Mouse (Mus musculus): ENCODE measurements at regions not wholly inside any gene's neighbourhood (a gene's known extent, or its start where the extent isn't known, plus 50 kb on each side); places are given as distances from the start of the nearest gene placed in this dataset.
A peak's percentile ranks its signal among the peaks of the same experiment; 100 is the strongest.

GRCm38 (mm10) chr1:168758835-168759234 is 326.8 kb upstream of the Pbx1 start:
- H3K9me3 ChIP-seq (replicated peaks; ENCODE audit: control insufficient read depth, low read length, poor library complexity, severe bottlenecking): no peaks in the 10 kb centered on the region
- WGBS: 81% methylated on average over 2 of the region's 2 CpGs
- no peaks in the 10 kb centered on the region for H3K27me3 ChIP-seq (ENCODE audit: control insufficient read depth, insufficient read depth, low read depth, low read length)

DNA sequence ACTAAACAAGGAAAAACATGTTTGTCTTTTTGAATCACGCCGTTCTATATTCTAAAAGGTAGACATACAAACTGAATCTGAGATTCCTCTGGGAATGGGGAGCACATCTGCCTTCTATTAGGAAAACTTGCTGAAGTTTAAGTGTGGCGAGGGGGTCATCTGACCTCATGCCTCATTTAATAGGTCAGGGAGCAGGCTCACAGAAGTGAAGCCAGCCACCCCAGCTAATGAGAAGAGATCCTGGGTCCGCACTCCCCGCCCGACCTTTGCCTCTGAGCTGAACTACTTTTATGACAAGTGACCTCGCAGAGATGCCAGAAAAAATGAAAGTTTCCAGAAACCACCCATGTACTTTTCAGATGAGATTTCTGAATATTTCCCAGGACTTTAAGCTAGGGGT is 322.1 kb upstream of the Pbx1 start:
- Histone ChIP-seq H3K27ac (ENCODE audit: low read length) (no peak overlapping the region), H3K4me3 (ENCODE audit: low read depth, low read length) (no peak overlapping the region), H3K9me3 (replicated peaks; ENCODE audit: control insufficient read depth, low read length, poor library complexity, severe bottlenecking) (no peaks in the 10 kb centered on the region), H3K27me3 (ENCODE audit: control insufficient read depth, insufficient read depth, low read depth, low read length) (no peaks in the 10 kb centered on the region), H3K4me1 (ENCODE audit: control insufficient read depth, insufficient read depth, low read length) (no peaks in the 10 kb centered on the region), H3K4me2 (ENCODE audit: low read length) (no peak overlapping the region), H3K9ac (ENCODE audit: low read depth, low read length) (no peak overlapping the region), H3K36me3 (ENCODE audit: control insufficient read depth, insufficient read depth, low read length) (no peaks in the 10 kb centered on the region)
- 80% methylated on average over 7 of the region's 7 CpGs for WGBS
- ATAC-seq: no peak

More at GRCm38 (mm10) chr1:168758835-168759234, 326.8 kb upstream of the Pbx1 start:
- Histone ChIP-seq H3K4me1 (ENCODE audit: control insufficient read depth, insufficient read depth, low read length) (no peaks in the 10 kb centered on the region), H3K4me3 (ENCODE audit: low read depth, low read length) (no peak overlapping the region), H3K36me3 (ENCODE audit: control insufficient read depth, insufficient read depth, low read length) (no peaks in the 10 kb centered on the region), H3K4me2 (ENCODE audit: low read length) (no peak overlapping the region), H3K9ac (ENCODE audit: low read depth, low read length) (no peak overlapping the region), H3K27ac (ENCODE audit: low read length) (no peak overlapping the region)
- no peak for ATAC-seq

DNA sequence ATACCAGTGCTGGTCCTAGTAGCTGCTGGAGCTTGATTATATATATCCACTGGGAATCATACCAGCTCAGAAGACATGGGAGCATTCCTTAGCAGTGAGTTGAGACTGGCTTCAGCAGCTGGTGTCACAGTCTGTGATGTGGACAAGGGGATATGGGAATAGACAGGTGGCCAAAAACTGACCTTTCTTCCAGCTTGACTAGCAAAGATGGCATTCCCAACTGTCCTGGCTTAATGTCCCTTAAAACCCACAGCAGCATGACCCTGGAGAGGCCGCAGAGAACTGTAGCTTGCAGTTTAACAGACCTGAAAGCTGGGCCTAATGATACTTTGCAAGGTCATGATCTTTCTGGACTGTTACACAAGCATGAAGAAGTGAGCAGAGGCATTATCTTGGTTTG is 311.4 kb upstream of the Pbx1 start:
- Histone ChIP-seq H3K36me3 (ENCODE audit: control insufficient read depth, insufficient read depth, low read length) (no peaks in the 10 kb centered on the region), H3K9ac (ENCODE audit: low read depth, low read length) (no peak overlapping the region), H3K4me3 (ENCODE audit: low read depth, low read length) (no peak overlapping the region), H3K27ac (ENCODE audit: low read length) (no peak overlapping the region), H3K27me3 (ENCODE audit: control insufficient read depth, insufficient read depth, low read depth, low read length) (no peaks in the 10 kb centered on the region), H3K4me2 (ENCODE audit: low read length) (no peak overlapping the region), H3K4me1 (ENCODE audit: control insufficient read depth, insufficient read depth, low read length) (no peaks in the 10 kb centered on the region), H3K9me3 (replicated peaks; ENCODE audit: control insufficient read depth, low read length, poor library complexity, severe bottlenecking) (0 out of 2 replicates have a peak, but pooled peaks cover 4% of the 10 kb centered on the region)
- ATAC-seq: no peak
- 91% methylated on average over 1 of the region's 1 CpGs for WGBS

DNA sequence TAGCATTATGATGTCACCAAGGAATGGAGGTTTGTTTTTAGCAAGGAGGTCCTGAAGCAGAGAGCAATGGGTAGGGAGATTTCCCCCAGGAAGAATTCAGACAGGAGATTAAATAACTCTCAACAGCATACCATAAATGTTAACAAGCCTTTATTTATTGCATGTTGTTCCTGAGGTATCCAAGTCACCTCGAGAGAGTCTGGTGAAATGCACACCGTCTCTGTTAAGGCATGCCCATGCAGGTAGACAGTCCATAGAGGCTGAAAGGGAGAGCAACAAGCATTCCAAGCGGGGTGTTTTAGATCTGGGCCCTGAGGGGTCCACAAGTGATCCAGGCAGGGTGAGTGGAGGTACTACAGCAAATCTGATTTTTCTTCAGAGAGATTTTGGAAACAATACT is 305.9 kb upstream of the Pbx1 start:
- no peak overlapping the region for H3K9ac ChIP-seq (ENCODE audit: low read depth, low read length)
- ATAC-seq: no peak
- H3K9me3 ChIP-seq (replicated peaks; ENCODE audit: control insufficient read depth, low read length, poor library complexity, severe bottlenecking): no peaks in the 10 kb centered on the region
- no peak overlapping the region for H3K4me3 ChIP-seq (ENCODE audit: low read depth, low read length)
- WGBS: 78% methylated on average over 3 of the region's 3 CpGs
- H3K27me3 ChIP-seq (ENCODE audit: control insufficient read depth, insufficient read depth, low read depth, low read length): no peaks in the 10 kb centered on the region
- no peak overlapping the region for H3K27ac ChIP-seq (ENCODE audit: low read length)
- no peaks in the 10 kb centered on the region for H3K4me1 ChIP-seq (ENCODE audit: control insufficient read depth, insufficient read depth, low read length)
- H3K36me3 ChIP-seq (ENCODE audit: control insufficient read depth, insufficient read depth, low read length): no peaks in the 10 kb centered on the region
- H3K4me2 ChIP-seq (ENCODE audit: low read length): no peak overlapping the region

- H3K36me3 ChIP-seq (ENCODE audit: control insufficient read depth, insufficient read depth, low read length): no peaks in the 10 kb centered on the region
- no peak overlapping the region for H3K9ac ChIP-seq (ENCODE audit: low read depth, low read length)
- H3K4me1 ChIP-seq (ENCODE audit: control insufficient read depth, insufficient read depth, low read length): no peaks in the 10 kb centered on the region
- no peaks in the 10 kb centered on the region for H3K9me3 ChIP-seq (replicated peaks; ENCODE audit: control insufficient read depth, low read length, poor library complexity, severe bottlenecking)
- no peak overlapping the region for H3K4me3 ChIP-seq (ENCODE audit: low read depth, low read length)
- 65% methylated on average over 7 of the region's 7 CpGs for WGBS
- no peak overlapping the region for H3K4me2 ChIP-seq (ENCODE audit: low read length)
- H3K27ac ChIP-seq (ENCODE audit: low read length): no peak overlapping the region
- no peak for ATAC-seq
- no peaks in the 10 kb centered on the region for H3K27me3 ChIP-seq (ENCODE audit: control insufficient read depth, insufficient read depth, low read depth, low read length)
Observed at GRCm38 (mm10) chr1:168737277-168737863, 305.3 kb upstream of the Pbx1 start.

DNA sequence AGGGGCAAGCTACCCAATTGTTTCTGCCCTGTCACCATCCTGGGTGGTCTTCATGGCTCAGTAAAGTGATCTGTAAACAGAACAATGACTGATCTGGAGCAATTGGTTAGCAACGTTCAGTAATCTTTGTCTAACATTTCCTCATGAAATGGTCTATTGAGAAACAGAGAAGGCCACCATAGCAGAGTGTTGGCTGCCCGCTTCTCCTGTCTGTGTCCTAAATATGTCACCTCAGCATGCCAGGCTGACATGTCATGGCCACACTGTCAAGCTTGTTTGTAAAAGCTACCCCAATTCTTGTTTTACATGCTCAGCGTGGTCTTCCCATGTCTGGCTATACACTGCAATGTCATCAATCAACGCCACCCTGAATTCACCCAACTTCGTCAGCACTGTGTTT is 301.0 kb upstream of the Pbx1 start:
- Histone ChIP-seq H3K4me1 (ENCODE audit: control insufficient read depth, insufficient read depth, low read length) (no peaks in the 10 kb centered on the region), H3K9me3 (replicated peaks; ENCODE audit: control insufficient read depth, low read length, poor library complexity, severe bottlenecking) (no peaks in the 10 kb centered on the region), H3K4me3 (ENCODE audit: low read depth, low read length) (no peak overlapping the region), H3K27ac (ENCODE audit: low read length) (no peak overlapping the region), H3K36me3 (ENCODE audit: control insufficient read depth, insufficient read depth, low read length) (no peaks in the 10 kb centered on the region), H3K27me3 (ENCODE audit: control insufficient read depth, insufficient read depth, low read depth, low read length) (no peaks in the 10 kb centered on the region), H3K4me2 (ENCODE audit: low read length) (no peak overlapping the region), H3K9ac (ENCODE audit: low read depth, low read length) (no peak overlapping the region)
- ATAC-seq: no peak
- WGBS: 73% methylated on average over 5 of the region's 5 CpGs

- ATAC-seq: no peak
- 82% methylated on average over 2 of the region's 2 CpGs for WGBS
- H3K4me2 ChIP-seq (ENCODE audit: low read length): no peak overlapping the region
Observed at GRCm38 (mm10) chr1:168709836-168710235, 277.8 kb upstream of the Pbx1 start.

GRCm38 (mm10) chr1:168709017-168709681 is 277.1 kb upstream of the Pbx1 start:
- no peaks in the 10 kb centered on the region for H3K36me3 ChIP-seq (ENCODE audit: control insufficient read depth, insufficient read depth, low read length)
- no peaks in the 10 kb centered on the region for H3K27me3 ChIP-seq (ENCODE audit: control insufficient read depth, insufficient read depth, low read depth, low read length)
- peaks cover 14% of the 10 kb centered on the region for H3K4me1 ChIP-seq (ENCODE audit: control insufficient read depth, insufficient read depth, low read length)
- H3K4me2 ChIP-seq (ENCODE audit: low read length): peak overlapping the region; percentile 15
- peak; percentile 68 for ATAC-seq
- H3K27ac ChIP-seq (ENCODE audit: low read length): peak overlapping the region; percentile 43; the same call in 1 of the 2 replicates
- 19% methylated on average over 21 of the region's 21 CpGs for WGBS
- no peaks in the 10 kb centered on the region for H3K9me3 ChIP-seq (replicated peaks; ENCODE audit: control insufficient read depth, low read length, poor library complexity, severe bottlenecking)
- H3K4me3 ChIP-seq (ENCODE audit: low read depth, low read length): no peak overlapping the region
- no peak overlapping the region for H3K9ac ChIP-seq (ENCODE audit: low read depth, low read length)

More at GRCm38 (mm10) chr1:168709836-168710235, 277.8 kb upstream of the Pbx1 start:
- Histone ChIP-seq H3K27ac (ENCODE audit: low read length) (no peak overlapping the region), H3K4me1 (ENCODE audit: control insufficient read depth, insufficient read depth, low read length) (peaks cover 14% of the 10 kb centered on the region), H3K9ac (ENCODE audit: low read depth, low read length) (no peak overlapping the region), H3K9me3 (replicated peaks; ENCODE audit: control insufficient read depth, low read length, poor library complexity, severe bottlenecking) (no peaks in the 10 kb centered on the region), H3K4me3 (ENCODE audit: low read depth, low read length) (no peak overlapping the region), H3K27me3 (ENCODE audit: control insufficient read depth, insufficient read depth, low read depth, low read length) (no peaks in the 10 kb centered on the region), H3K36me3 (ENCODE audit: control insufficient read depth, insufficient read depth, low read length) (no peaks in the 10 kb centered on the region)

GRCm38 (mm10) chr1:168708161-168708865 is 276.2 kb upstream of the Pbx1 start:
- WGBS: 22% methylated on average over 11 of the region's 11 CpGs
- ATAC-seq: no peak; the same call in 1 of the 2 replicates
- H3K9ac ChIP-seq (ENCODE audit: low read depth, low read length): no peak overlapping the region
- no peaks in the 10 kb centered on the region for H3K27me3 ChIP-seq (ENCODE audit: control insufficient read depth, insufficient read depth, low read depth, low read length)
- H3K4me2 ChIP-seq (ENCODE audit: low read length): 0 out of 2 replicates have a peak overlapping the region, but pooled peaks have one; percentile 15
- no peak overlapping the region for H3K27ac ChIP-seq (ENCODE audit: low read length)
- H3K9me3 ChIP-seq (replicated peaks; ENCODE audit: control insufficient read depth, low read length, poor library complexity, severe bottlenecking): no peaks in the 10 kb centered on the region
- peaks cover 14% of the 10 kb centered on the region for H3K4me1 ChIP-seq (ENCODE audit: control insufficient read depth, insufficient read depth, low read length)
- H3K36me3 ChIP-seq (ENCODE audit: control insufficient read depth, insufficient read depth, low read length): no peaks in the 10 kb centered on the region
- H3K4me3 ChIP-seq (ENCODE audit: low read depth, low read length): no peak overlapping the region

Measured in midbrain, embryonic 16.5 days (tissue).